Mouse (Mus musculus) liver, embryonic 14.5 days (tissue): Measurements from ENCODE around the gene Mief2.

Experiments
- CTCF ChIP-seq: IDR thresholded peaks from 2 replicates; pipeline ENCODE4 v1.5.1; 2016; ENCODE audit warnings: antibody characterized with exemption, low read depth, control low read depth
- EP300 ChIP-seq: IDR thresholded peaks from 2 replicates; pipeline ENCODE4 v1.6.1; 2016; ENCODE audit warnings: antibody characterized with exemption, low read depth

GRCm38 (mm10) chr11:60708631-60709030 is 19.6 kb upstream of the Mief2 start:
- TF ChIP-seq CTCF: no peak
- TF ChIP-seq EP300: no peak
